In the genomic region with DNA sequence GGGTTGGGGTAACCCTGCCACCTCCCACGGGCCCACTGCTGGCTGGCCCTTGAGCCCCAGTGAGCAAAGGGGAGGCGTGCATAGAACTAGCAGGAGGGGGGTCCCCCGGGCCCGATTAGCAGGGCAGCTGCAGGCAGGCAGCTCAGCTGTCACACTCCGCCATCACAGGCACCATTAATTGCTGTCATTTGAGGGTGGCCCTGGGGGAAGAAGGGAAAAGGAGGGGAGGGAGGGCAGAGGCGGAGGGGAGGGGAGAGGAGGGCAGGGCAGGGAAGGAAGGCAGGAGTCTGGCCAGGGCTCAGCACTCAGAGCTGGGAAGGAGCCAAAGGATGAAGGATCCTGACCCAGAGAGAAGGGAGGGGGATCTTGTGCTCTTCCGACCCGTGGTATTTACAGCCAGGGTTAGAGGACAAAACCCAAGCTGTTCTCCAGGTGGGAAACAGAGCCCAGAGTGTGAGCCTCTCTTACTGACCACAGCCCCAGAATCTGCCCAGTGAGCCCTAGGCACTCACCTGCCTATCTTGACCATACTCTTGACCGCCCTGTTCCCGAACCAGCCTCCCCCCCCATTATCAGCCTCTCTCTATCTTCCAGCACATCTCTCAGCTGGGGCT, we compare ENCODE assay signal across 8 mouse cellular contexts. TPM values are rescaled to one million over a fixed set of nuclear protein-coding genes. Genes with fewer than 3 reads are reported as not detected.
DNase-seq lines count a peak whose midpoint lies in the region; ATAC-seq lines count a peak whose summit lies in the region.

No protein-coding gene starts in this region.

- H3K27me3 ChIP-seq in heart, embryonic 11.5 days (ENCODE audit: control insufficient read depth, insufficient read depth, low read length) = no peaks in the 10 kb centered on the region
- H3K27me3 ChIP-seq in embryonic facial prominence, embryonic 14.5 days (replicated peaks; ENCODE audit: control insufficient read depth, insufficient read depth, low read length) = no peaks in the 10 kb centered on the region
- H3K27me3 ChIP-seq in intestine, embryonic 16.5 days (replicated peaks; ENCODE audit: control insufficient read depth, insufficient read depth, low read length) = no peaks in the 10 kb centered on the region
- no peaks in the 10 kb centered on the region for H3K27me3 ChIP-seq in midbrain, embryonic 14.5 days (ENCODE audit: control insufficient read depth, insufficient read depth, low read length)

- H3K4me2 ChIP-seq in heart, embryonic 11.5 days = peak overlapping the region; percentile 45
- peak overlapping the region; percentile 3; the same call in 1 of the 2 replicates for H3K4me2 ChIP-seq in embryonic facial prominence, embryonic 14.5 days (ENCODE audit: low read depth, low read length)
- no peak overlapping the region for H3K4me2 ChIP-seq in intestine, embryonic 16.5 days (ENCODE audit: low read depth, low read length)
- H3K4me2 ChIP-seq in midbrain, embryonic 14.5 days (ENCODE audit: low read length) = peak overlapping the region; percentile 32

- intact Hi-C loops in heart, postnatal 10 days (cut with DNase I) = no loop called here

- H3K27ac ChIP-seq in heart, embryonic 11.5 days (ENCODE audit: low read depth, low read length) = peak overlapping the region; percentile 60
- peak overlapping the region; percentile 78 for H3K27ac ChIP-seq in embryonic facial prominence, embryonic 14.5 days (replicated peaks; ENCODE audit: low read depth, low read length)
- H3K27ac ChIP-seq in intestine, embryonic 16.5 days (ENCODE audit: low read length) = peak overlapping the region; percentile 53
- H3K27ac ChIP-seq in midbrain, embryonic 14.5 days (replicated peaks; ENCODE audit: low read depth, low read length) = peak overlapping the region; percentile 90

- peaks cover 76% of the 10 kb centered on the region for H3K4me1 ChIP-seq in heart, embryonic 11.5 days (ENCODE audit: control insufficient read depth, insufficient read depth, low read length)
- H3K4me1 ChIP-seq in embryonic facial prominence, embryonic 14.5 days (ENCODE audit: control insufficient read depth, insufficient read depth, low read length) = peaks cover 51% of the 10 kb centered on the region
- H3K4me1 ChIP-seq in intestine, embryonic 16.5 days (ENCODE audit: control insufficient read depth, insufficient read depth, low read length) = peaks cover 70% of the 10 kb centered on the region
- H3K4me1 ChIP-seq in midbrain, embryonic 14.5 days (ENCODE audit: control insufficient read depth, insufficient read depth, low read length) = peaks cover 71% of the 10 kb centered on the region

- no peak overlapping the region for H3K4me3 ChIP-seq in heart, embryonic 11.5 days (ENCODE audit: low read depth, low read length)
- H3K4me3 ChIP-seq in embryonic facial prominence, embryonic 14.5 days (ENCODE audit: low read depth, low read length) = no peak overlapping the region
- no peak overlapping the region for H3K4me3 ChIP-seq in intestine, embryonic 16.5 days (ENCODE audit: low read length)
- H3K4me3 ChIP-seq in midbrain, embryonic 14.5 days (replicated peaks; ENCODE audit: low read depth, low read length) = no peak overlapping the region

- no peak for DNase-seq in heart, postnatal 10 days
- DNase-seq in embryonic facial prominence, embryonic 14.5 days (ENCODE audit: low spot score) = peak; percentile 90
- DNase-seq in midbrain, embryonic 14.5 days = peak; percentile 84
- no peak for DNase-seq in left cerebral cortex, adult 8-10 months (ENCODE audit: low spot score in 2 of 2)
- no peak for DNase-seq in left cerebral cortex, adult 9 months (ENCODE audit: low spot score in 2 of 2)
- DNase-seq in natural killer cell, adult 2 months (ENCODE audit: low spot score in 2 of 2) = no peak

- 22% methylated on average over 10 of the region's 10 CpGs for WGBS in heart, embryonic 11.5 days (ENCODE audit: insufficient replicate concordance)
- WGBS in embryonic facial prominence, embryonic 14.5 days = 27% methylated on average over 10 of the region's 10 CpGs
- 30% methylated on average over 10 of the region's 10 CpGs for WGBS in intestine, embryonic 16.5 days
- 18% methylated on average over 10 of the region's 10 CpGs for WGBS in midbrain, embryonic 14.5 days

- no peaks in the 10 kb centered on the region for H3K36me3 ChIP-seq in heart, embryonic 11.5 days (ENCODE audit: control insufficient read depth, insufficient read depth, low read length)
- no peaks in the 10 kb centered on the region; the same call in 1 of the 2 replicates for H3K36me3 ChIP-seq in embryonic facial prominence, embryonic 14.5 days (ENCODE audit: control insufficient read depth, insufficient read depth, low read length)
- no peaks in the 10 kb centered on the region for H3K36me3 ChIP-seq in intestine, embryonic 16.5 days (ENCODE audit: control insufficient read depth, insufficient read depth, low read length)
- H3K36me3 ChIP-seq in midbrain, embryonic 14.5 days (ENCODE audit: control insufficient read depth, insufficient read depth, low read length) = no peaks in the 10 kb centered on the region

- peak overlapping the region; percentile 46 for H3K9ac ChIP-seq in heart, embryonic 11.5 days (ENCODE audit: low read depth, low read length)
- 0 out of 2 replicates have a peak overlapping the region, but pooled peaks have one; percentile 21 for H3K9ac ChIP-seq in embryonic facial prominence, embryonic 14.5 days (ENCODE audit: low read depth, low read length)
- peak overlapping the region; percentile 38; the same call in 1 of the 2 replicates for H3K9ac ChIP-seq in intestine, embryonic 16.5 days (ENCODE audit: low read depth, low read length)
- peak overlapping the region; percentile 7; the same call in 1 of the 2 replicates for H3K9ac ChIP-seq in midbrain, embryonic 14.5 days (replicated peaks; ENCODE audit: low read length)

- ATAC-seq in heart, embryonic 11.5 days (replicated peaks; ENCODE audit: insufficient number of reproducible peaks, low FRiP score, low TSS enrichment) = peak; percentile 17; the same call in 1 of the 2 replicates
- peak; percentile 39 for ATAC-seq in embryonic facial prominence, embryonic 14.5 days (ENCODE audit: low read depth)
- peak; percentile 37 for ATAC-seq in intestine, embryonic 16.5 days
- peak; percentile 61; the same call in 1 of the 2 replicates for ATAC-seq in midbrain, embryonic 14.5 days (ENCODE audit: low FRiP score, low TSS enrichment)

- no peaks in the 10 kb centered on the region for H3K9me3 ChIP-seq in heart, embryonic 11.5 days (replicated peaks; ENCODE audit: control insufficient read depth, low read length)
- H3K9me3 ChIP-seq in embryonic facial prominence, embryonic 14.5 days (ENCODE audit: control insufficient read depth, low read length) = no peaks in the 10 kb centered on the region
- no peaks in the 10 kb centered on the region for H3K9me3 ChIP-seq in intestine, embryonic 16.5 days (ENCODE audit: control insufficient read depth, low read length)
- H3K9me3 ChIP-seq in midbrain, embryonic 14.5 days (ENCODE audit: control insufficient read depth, low read length) = no peaks in the 10 kb centered on the region

RNA-seq across cellular contexts. Expression of a gene that starts 28.0 kb away (rescaled TPM):
- polyA plus RNA-seq in heart, embryonic 11.5 days (2014; fragmentation: Nextera tagmentation; extraction: Ambion mirVana) = 14.3 and 18.8 TPM in 2 replicates
- total RNA-seq in heart, postnatal 10 days (2021) = 100 to 1,000 TPM; 112 to 125 TPM
- 34.9 and 37.3 TPM in 2 replicates for polyA plus RNA-seq in embryonic facial prominence, embryonic 14.5 days (2014; fragmentation: Nextera tagmentation; extraction: Ambion mirVana)
- polyA plus RNA-seq in intestine, embryonic 16.5 days (2015; fragmentation: Nextera tagmentation; extraction: Ambion mirVana) = 13.1 and 14.4 TPM in 2 replicates
- 23.7 and 24.0 TPM in 2 replicates for polyA plus RNA-seq in midbrain, embryonic 14.5 days (2014; fragmentation: Nextera tagmentation; extraction: Ambion mirVana)
- total RNA-seq in left cerebral cortex, adult 8-10 months (2022) = 100 to 1,000 TPM; 171 to 184 (median 179) TPM

Comparison
In these comparisons a context has a peak if more than half of its experiments do, and no peak if none do; other contexts are left out.
1. DNase-seq: peak in embryonic facial prominence, embryonic 14.5 days (single experiment) and midbrain, embryonic 14.5 days (single experiment); none in heart, postnatal 10 days (0 of 2), left cerebral cortex, adult 8-10 months (0 of 2), left cerebral cortex, adult 9 months (0 of 2) and natural killer cell, adult 2 months (0 of 2).
2. Peak in every context shown above with its lines, with median percentiles within 50 percentile points of each other: ATAC-seq, H3K27ac ChIP-seq and H3K9ac ChIP-seq.